Mouse (Mus musculus) intestine, embryonic 14.5 days (tissue): ENCODE data around the gene Slc25a23. TPM values are rescaled to one million over a fixed set of nuclear protein-coding genes. Genes with fewer than 3 reads are reported as not detected.

Source experiments
- ATAC-seq: fragments of 200-750 bp; cut with Nextera tagmentation; replicated peaks from 2 replicates; pipeline ENCODE4 v1.8.0; 2017; ENCODE audit warnings: low read depth, moderate number of reproducible peaks, moderate TSS enrichment, moderate library complexity; ENCODE audit not compliant: low FRiP score, low TSS enrichment
- DNase-seq: peaks from one replicate; pipeline ENCODE4 v3.0.0-alpha.2; 2018; ENCODE audit warnings: low spot score
- H3K27ac ChIP-seq: fragments of 300-500 bp; sonication (generic); 2 replicates; pipeline ENCODE4 v1.5.1; 2014; ENCODE audit warnings: low read depth, mild to moderate bottlenecking, control low read depth
- H3K27me3 ChIP-seq: fragments of 300-500 bp; sonication (generic); replicated peaks from 2 replicates; pipeline ENCODE4 v1.6.1; 2014; ENCODE audit warnings: low read length, control low read depth; ENCODE audit not compliant: control insufficient read depth, insufficient read depth
- H3K36me3 ChIP-seq: fragments of 300-500 bp; sonication (generic); 2 replicates; pipeline ENCODE4 v1.6.1; 2014; ENCODE audit warnings: low read length, control low read depth; ENCODE audit not compliant: control insufficient read depth, insufficient read depth
- H3K4me1 ChIP-seq: fragments of 300-500 bp; sonication (generic); replicated peaks from 2 replicates; pipeline ENCODE4 v1.6.1; 2014; ENCODE audit warnings: low read length, control low read depth, mixed read lengths; ENCODE audit not compliant: control insufficient read depth, insufficient read depth
- H3K4me2 ChIP-seq: fragments of 300-500 bp; sonication (generic); 2 replicates; pipeline ENCODE4 v1.6.1; 2014; ENCODE audit warnings: low read length
- H3K4me3 ChIP-seq: fragments of 300-500 bp; sonication (generic); 2 replicates; pipeline ENCODE4 v1.5.1; 2014; ENCODE audit warnings: low read depth, low read length, control low read depth, mixed read lengths
- H3K9ac ChIP-seq: fragments of 300-500 bp; sonication (generic); 2 replicates; pipeline ENCODE4 v1.6.1; 2014; ENCODE audit warnings: mild to moderate bottlenecking, low read length
- H3K9me3 ChIP-seq: fragments of 300-500 bp; sonication (generic); 2 replicates; pipeline ENCODE4 v1.6.1; 2016; ENCODE audit warnings: low read length, control low read depth; ENCODE audit not compliant: control insufficient read depth
- WGBS: fragments of 180-500 bp; shearing (Covaris S2); extraction: QIAGEN DNeasy Blood & Tissue Kit; methylation state at CpG from one replicate; pipeline ENCODE4 v1.1.7; 2014; 5-methylcytosine and 5-hydroxymethylcytosine counted together
- polyA plus RNA-seq: library from polyadenylated mRNA; unstranded; fragments of >200 nt; fragmentation: Nextera tagmentation; extraction: Ambion mirVana; gene quantifications from 2 replicates; pipeline ENCODE4 v1.2.1, GENCODE M21; 2014

The Slc25a23 gene
- polyA plus RNA-seq, 1 experiment from 2014 or later: 11.2 TPM

DNA sequence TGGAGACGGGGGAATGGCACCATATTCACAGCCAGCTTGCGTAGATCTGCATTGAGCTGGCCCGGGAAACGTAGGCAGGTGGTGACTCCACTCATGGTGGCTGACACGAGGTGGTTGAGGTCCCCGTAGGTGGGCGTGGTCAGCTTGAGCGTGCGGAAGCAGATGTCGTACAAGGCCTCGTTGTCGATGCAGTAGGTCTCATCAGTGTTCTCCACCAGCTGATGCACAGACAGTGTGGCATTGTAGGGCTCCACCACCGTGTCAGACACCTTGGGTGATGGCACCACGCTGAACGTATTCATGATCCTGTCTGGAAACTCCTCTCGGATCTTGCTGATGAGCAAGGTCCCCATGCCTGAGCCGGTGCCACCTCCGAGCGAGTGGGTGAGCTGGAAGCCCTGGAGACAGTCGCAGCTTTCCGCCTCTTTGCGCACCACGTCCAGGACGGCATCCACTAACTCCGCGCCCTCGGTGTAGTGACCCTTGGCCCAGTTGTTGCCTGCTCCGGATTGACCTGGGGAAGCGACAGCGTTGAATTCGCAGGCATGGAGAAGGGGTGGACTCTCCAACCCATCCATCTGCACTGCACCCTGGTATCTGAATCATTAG is 21.7 kb upstream of the Slc25a23 start:
- Histone ChIP-seq H3K9ac (no peak overlapping the region), H3K4me1 (peaks cover 10% of the 10 kb centered on the region), H3K9me3 (no peaks in the 10 kb centered on the region), H3K4me2 (no peak overlapping the region), H3K4me3 (no peak overlapping the region), H3K36me3 (0 out of 2 replicates have a peak, but pooled peaks cover 6% of the 10 kb centered on the region), H3K27ac (no peak overlapping the region), H3K27me3 (no peaks in the 10 kb centered on the region)
- ATAC-seq: no peak
- WGBS: 96% methylated on average over 31 of the region's 31 CpGs
- no peak for DNase-seq

DNA sequence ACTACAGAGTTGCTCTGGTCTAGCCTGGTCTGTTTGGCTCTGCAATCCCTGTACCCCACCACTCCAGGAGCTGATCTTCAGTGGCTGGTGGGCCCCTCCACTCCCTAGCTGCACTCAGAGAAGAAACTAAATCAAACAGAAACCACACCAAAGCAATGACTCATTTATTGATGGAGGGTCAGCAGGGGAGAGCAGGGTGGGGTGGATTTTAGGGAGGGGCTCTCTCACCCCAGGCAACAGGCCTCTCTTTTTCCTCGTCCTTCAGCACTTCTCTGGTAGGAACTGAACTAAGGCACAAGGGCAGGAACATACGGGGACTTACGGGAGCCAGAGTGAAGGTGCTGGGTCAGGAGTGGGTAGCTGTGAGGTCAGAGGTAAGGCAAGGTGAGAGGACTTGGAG is 20.3 kb upstream of the Slc25a23 start:
- H3K9me3 ChIP-seq: no peaks in the 10 kb centered on the region
- peak overlapping the region; percentile 47; the same call in 1 of the 2 replicates for H3K27ac ChIP-seq
- H3K9ac ChIP-seq: no peak overlapping the region
- H3K4me1 ChIP-seq: peaks cover 10% of the 10 kb centered on the region
- H3K36me3 ChIP-seq: 0 out of 2 replicates have a peak, but pooled peaks cover 6% of the 10 kb centered on the region
- no peak overlapping the region for H3K4me2 ChIP-seq
- no peaks in the 10 kb centered on the region for H3K27me3 ChIP-seq
- H3K4me3 ChIP-seq: no peak overlapping the region
- peak; percentile 63 for ATAC-seq
- DNase-seq: no peak
- WGBS: 61% methylated on average over 3 of the region's 3 CpGs

DNA sequence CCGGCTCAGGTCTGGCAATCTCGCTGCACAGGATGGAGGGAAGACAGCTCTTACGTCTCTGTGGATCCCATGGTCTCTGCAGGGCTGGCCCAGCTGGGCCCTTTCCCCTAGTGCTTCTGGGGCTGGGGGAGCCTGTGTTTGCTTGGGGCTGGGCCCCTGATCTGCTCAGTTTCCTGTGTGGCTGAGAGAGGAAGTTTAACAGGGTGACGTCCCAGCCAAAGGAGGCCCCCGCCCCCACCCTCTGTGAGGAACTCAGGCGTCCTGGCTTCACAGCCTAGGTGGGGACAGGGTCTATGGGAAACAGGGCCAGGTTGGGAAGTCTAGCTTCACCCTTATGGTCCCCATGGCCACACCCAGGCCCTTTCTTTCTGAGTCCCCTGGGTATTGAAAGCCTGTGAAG is 18.7 kb upstream of the Slc25a23 start, which contains the start of gene Dennd1c:
Gene Dennd1c (minus strand): TSS at position 179 of the 400 bp plus-strand sequence.
- peaks cover 10% of the 10 kb centered on the region for H3K4me1 ChIP-seq
- H3K27me3 ChIP-seq: no peaks in the 10 kb centered on the region
- WGBS: 32% methylated on average over 6 of the region's 6 CpGs
- H3K9me3 ChIP-seq: no peaks in the 10 kb centered on the region
- no peak within 1 kb of the TSS for H3K9ac ChIP-seq
- DNase-seq (no peak), ATAC-seq (no peak)
- H3K4me3 ChIP-seq: no peak within 1 kb of the TSS
- peak within 1 kb of the TSS; percentile 47; the same call in 1 of the 2 replicates for H3K27ac ChIP-seq
- 0 out of 2 replicates have a peak, but pooled peaks cover 6% of the 10 kb centered on the region for H3K36me3 ChIP-seq
- 0 out of 2 replicates have a peak within 1 kb of the TSS, but pooled peaks have one; percentile 13 for H3K4me2 ChIP-seq

DNA sequence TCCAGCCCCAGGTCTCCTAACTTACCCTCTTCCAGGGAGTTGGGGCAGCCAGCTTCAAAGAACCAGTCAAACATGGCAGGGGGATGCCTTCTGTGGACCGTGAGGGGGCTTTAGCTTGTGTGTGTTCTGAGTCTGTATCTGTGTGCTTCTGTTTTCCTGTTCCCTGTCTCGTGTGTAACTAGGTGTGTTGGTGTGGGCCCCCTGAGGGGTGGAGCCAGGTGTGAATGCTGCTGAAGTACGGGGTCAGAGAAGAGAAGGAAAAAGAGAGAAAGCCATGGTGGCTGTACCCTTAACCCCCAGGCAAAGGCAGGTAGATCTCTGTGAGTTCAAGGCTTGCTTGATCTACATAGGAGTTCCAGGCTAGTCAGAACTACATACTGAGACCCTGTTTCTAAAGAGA is 17.3 kb upstream of the Slc25a23 start:
- H3K36me3 ChIP-seq: 0 out of 2 replicates have a peak, but pooled peaks cover 6% of the 10 kb centered on the region
- no peaks in the 10 kb centered on the region for H3K9me3 ChIP-seq
- H3K4me2 ChIP-seq: no peak overlapping the region
- H3K4me3 ChIP-seq: no peak overlapping the region
- 58% methylated on average over 3 of the region's 3 CpGs for WGBS
- no peak overlapping the region for H3K9ac ChIP-seq
- no peak for DNase-seq
- H3K4me1 ChIP-seq: peaks cover 10% of the 10 kb centered on the region
- no peaks in the 10 kb centered on the region for H3K27me3 ChIP-seq
- ATAC-seq: no peak
- no peak overlapping the region for H3K27ac ChIP-seq

DNA sequence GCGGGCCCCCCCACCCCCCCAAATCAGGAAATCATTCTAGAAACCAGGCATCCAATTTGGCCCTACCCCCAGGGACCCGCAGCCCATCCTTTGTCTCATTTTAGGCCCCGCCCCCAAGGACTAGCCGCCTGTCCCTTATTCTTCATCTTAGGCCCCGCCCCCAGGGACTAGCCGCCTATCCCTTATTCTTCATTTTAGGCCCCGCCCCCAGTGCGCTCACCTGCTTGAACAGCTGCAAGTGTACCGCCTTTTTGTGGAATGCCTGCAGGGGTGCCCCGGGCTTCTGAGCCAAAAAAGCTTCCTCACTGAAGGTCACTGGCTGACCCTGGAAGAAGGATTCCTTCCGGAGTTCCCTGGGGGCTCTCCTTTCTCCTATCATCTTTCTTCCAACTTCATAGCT is 11.0 kb upstream of the Slc25a23 start:
- H3K4me3 ChIP-seq: peak overlapping the region; percentile 2; the same call in 1 of the 2 replicates
- no peaks in the 10 kb centered on the region for H3K4me1 ChIP-seq
- peak overlapping the region; percentile 37 for H3K4me2 ChIP-seq
- H3K27ac ChIP-seq: no peak overlapping the region
- WGBS: 3% methylated on average over 11 of the region's 11 CpGs
- H3K9me3 ChIP-seq: no peaks in the 10 kb centered on the region
- no peak overlapping the region for H3K9ac ChIP-seq
- no peaks in the 10 kb centered on the region for H3K36me3 ChIP-seq
- no peaks in the 10 kb centered on the region for H3K27me3 ChIP-seq
- DNase-seq: peak; percentile 75
- ATAC-seq: peak; percentile 80

DNA sequence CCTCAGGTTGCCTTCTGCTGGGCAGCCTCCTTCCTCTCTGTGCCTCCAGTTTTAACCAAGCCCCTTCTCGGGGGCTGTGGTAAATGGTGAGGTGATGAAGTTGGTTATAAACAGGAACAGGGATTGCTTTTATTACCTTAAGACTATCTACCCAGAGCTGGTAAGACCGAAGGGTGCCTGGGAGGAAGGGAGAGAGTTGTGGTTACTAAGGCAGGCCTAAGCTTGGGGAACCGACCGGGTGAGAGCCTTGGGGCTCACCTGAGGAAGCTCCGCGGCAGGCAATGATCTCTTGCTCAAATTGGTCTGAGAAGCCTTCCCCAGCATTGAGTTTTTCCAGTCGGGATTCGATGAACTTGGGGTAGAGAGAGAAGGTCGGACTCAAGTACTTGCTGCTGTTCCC is 10.6 kb upstream of the Slc25a23 start:
- Histone ChIP-seq H3K4me3 (peak overlapping the region; percentile 2; the same call in 1 of the 2 replicates), H3K36me3 (no peaks in the 10 kb centered on the region), H3K27ac (peak overlapping the region; percentile 47; the same call in 1 of the 2 replicates), H3K4me1 (no peaks in the 10 kb centered on the region), H3K27me3 (no peaks in the 10 kb centered on the region), H3K9me3 (no peaks in the 10 kb centered on the region), H3K9ac (no peak overlapping the region), H3K4me2 (peak overlapping the region; percentile 37)
- ATAC-seq: peak; percentile 57; the same call in 1 of the 2 replicates
- DNase-seq: no peak
- 8% methylated on average over 9 of the region's 9 CpGs for WGBS

DNA sequence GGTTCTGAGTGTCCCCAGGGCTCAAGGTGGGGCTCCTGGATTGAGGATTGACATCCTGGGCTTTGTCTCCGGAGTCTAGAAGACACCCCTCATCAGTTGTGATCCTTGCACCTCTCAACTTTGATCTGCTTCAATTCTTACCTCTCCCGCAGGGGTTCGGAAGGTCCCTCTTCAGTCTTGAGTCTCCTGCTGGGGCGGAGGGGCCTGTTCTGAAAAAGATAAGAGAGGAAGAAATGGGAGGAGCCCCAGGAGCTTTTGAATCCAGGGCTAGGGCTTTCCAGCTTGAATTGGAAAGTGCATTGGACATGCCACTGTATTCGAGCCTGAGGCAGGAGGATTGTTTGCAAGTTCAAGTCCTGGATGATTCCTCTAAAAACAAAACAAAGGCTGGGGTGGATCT is 7.2 kb upstream of the Slc25a23 start:
- no peak overlapping the region for H3K9ac ChIP-seq
- WGBS: 63% methylated on average over 5 of the region's 5 CpGs
- H3K4me3 ChIP-seq: no peak overlapping the region
- H3K36me3 ChIP-seq: no peaks in the 10 kb centered on the region
- no peak for ATAC-seq
- no peak for DNase-seq
- H3K27me3 ChIP-seq: peaks cover 15% of the 10 kb centered on the region
- no peak overlapping the region for H3K4me2 ChIP-seq
- H3K4me1 ChIP-seq: peaks cover 7% of the 10 kb centered on the region; the same call in 1 of the 2 replicates
- H3K9me3 ChIP-seq: no peaks in the 10 kb centered on the region
- no peak overlapping the region for H3K27ac ChIP-seq

DNA sequence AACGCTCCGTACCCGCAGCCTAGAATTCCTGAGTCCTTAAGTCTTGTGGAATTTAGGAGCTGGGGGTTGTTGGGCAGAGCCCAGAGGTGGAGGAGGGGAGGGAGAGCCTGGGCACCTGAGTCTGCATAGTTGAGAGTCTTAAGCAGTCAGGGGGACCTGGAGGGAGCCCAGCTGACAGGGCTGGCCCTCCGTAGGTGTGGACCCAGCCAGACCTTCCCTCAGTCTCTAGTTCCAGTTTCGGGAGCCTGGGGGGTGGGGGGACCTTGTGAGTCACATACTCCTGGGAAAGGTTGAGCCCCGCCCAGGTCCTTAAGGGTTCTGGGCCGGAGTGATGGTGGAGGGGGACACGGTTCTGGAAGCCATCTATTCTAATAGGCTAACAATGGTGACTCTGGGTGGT is 3.4 kb upstream of the Slc25a23 start:
- ATAC-seq: no peak
- H3K4me3 ChIP-seq: peak overlapping the region; percentile 40
- H3K9ac ChIP-seq: peak overlapping the region; percentile 51
- no peak for DNase-seq
- H3K4me2 ChIP-seq: peak overlapping the region; percentile 34
- no peaks in the 10 kb centered on the region for H3K36me3 ChIP-seq
- H3K9me3 ChIP-seq: no peaks in the 10 kb centered on the region
- peaks cover 25% of the 10 kb centered on the region for H3K27me3 ChIP-seq
- 11% methylated on average over 8 of the region's 8 CpGs for WGBS
- peaks cover 8% of the 10 kb centered on the region; the same call in 1 of the 2 replicates for H3K4me1 ChIP-seq
- no peak overlapping the region for H3K27ac ChIP-seq

DNA sequence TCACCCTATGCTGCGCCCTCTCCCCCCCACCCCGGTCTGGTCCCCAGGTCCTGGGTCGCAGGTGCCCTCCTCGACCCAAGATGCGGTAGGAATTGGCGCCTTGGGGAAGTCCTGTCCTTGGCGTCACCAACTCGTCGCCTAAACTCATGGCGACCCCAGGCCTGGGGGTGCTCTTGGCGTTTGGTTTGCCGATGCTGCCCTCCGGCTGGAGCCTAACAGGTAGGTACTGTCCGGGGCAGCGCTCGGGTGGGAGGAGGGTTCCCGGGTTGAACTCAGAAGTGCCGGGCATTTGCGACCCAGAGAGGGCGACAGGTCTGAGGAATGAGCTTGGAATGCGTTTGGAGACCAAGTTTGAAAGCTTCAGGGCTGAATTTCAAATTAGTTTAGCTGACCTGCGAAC is 2.9 kb upstream of the Slc25a23 start:
- Histone ChIP-seq H3K4me2 (peak overlapping the region; percentile 34), H3K36me3 (no peaks in the 10 kb centered on the region; the same call in 1 of the 2 replicates), H3K9ac (peak overlapping the region; percentile 51), H3K9me3 (no peaks in the 10 kb centered on the region), H3K4me1 (peaks cover 8% of the 10 kb centered on the region; the same call in 1 of the 2 replicates), H3K27ac (peak overlapping the region; percentile 75), H3K4me3 (peak overlapping the region; percentile 40), H3K27me3 (peaks cover 25% of the 10 kb centered on the region)
- DNase-seq (no peak), ATAC-seq (no peak)
- under 1% methylated on average over 20 of the region's 22 CpGs for WGBS
